Mouse (Mus musculus): Measurements from ENCODE around the gene Ovol3. TPM values are rescaled to one million over a fixed set of nuclear protein-coding genes. Genes with fewer than 3 reads are reported as not detected.

The Ovol3 gene
- total and polyA plus RNA-seq, 2 experiments from 2014 or later = not detected

DNA sequence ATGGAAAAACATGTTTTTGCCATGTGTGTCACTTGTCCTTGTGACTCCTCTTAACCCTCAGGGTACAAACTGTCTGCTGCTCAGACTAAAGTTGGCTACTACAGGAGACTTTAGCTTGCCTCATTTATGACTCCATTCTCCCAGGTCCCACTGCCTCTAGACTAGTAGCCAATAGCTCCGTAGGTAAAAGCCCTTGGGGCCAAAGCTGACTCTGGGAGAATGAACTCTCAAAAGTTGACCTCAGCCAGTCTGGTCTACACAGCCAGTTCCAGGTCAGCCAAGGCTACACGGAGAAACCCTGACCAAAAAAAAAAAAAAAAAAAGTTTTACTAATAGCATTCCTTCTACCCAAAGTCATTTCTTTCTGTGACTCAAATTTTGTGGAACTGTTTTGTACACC lies 43.4 kb upstream of the Ovol3 start:
- DNase-seq (ENCODE audit: low spot score) (no peak), ATAC-seq (ENCODE audit: low FRiP score) (no peak)
- H3K27ac ChIP-seq (ENCODE audit: low read depth, low read length) = no peak overlapping the region
- 54% methylated on average over 2 of the region's 2 CpGs for WGBS
- no peak overlapping the region for H3K4me3 ChIP-seq (ENCODE audit: low read depth, low read length)
- H3K9ac ChIP-seq (replicated peaks; ENCODE audit: low read length, poor library complexity, severe bottlenecking) = no peak overlapping the region
- no peak overlapping the region for H3K4me2 ChIP-seq (ENCODE audit: low read depth, low read length, poor library complexity, severe bottlenecking)
- no peaks in the 10 kb centered on the region for H3K9me3 ChIP-seq (ENCODE audit: low read length)
- no peaks in the 10 kb centered on the region for H3K36me3 ChIP-seq (ENCODE audit: insufficient read depth, low read length)
- H3K27me3 ChIP-seq (ENCODE audit: insufficient read depth, low read length) = no peaks in the 10 kb centered on the region
- H3K4me1 ChIP-seq (ENCODE audit: insufficient read depth, low read length) = 0 out of 2 replicates have a peak, but pooled peaks cover 2% of the 10 kb centered on the region
- no peak for TF ChIP-seq CTCF (IDR thresholded peaks at IDR 0.05)

- no peak for TF ChIP-seq CTCF (IDR thresholded peaks at IDR 0.05)
- no peaks in the 10 kb centered on the region for H3K36me3 ChIP-seq (ENCODE audit: insufficient read depth, low read length)
- DNase-seq (ENCODE audit: low spot score) (no peak), ATAC-seq (ENCODE audit: low FRiP score) (no peak)
- H3K9me3 ChIP-seq (ENCODE audit: low read length) = no peaks in the 10 kb centered on the region
- H3K4me3 ChIP-seq (ENCODE audit: low read depth, low read length) = no peak overlapping the region
- H3K9ac ChIP-seq (replicated peaks; ENCODE audit: low read length, poor library complexity, severe bottlenecking) = no peak overlapping the region
- H3K4me2 ChIP-seq (ENCODE audit: low read depth, low read length, poor library complexity, severe bottlenecking) = no peak overlapping the region
- no peaks in the 10 kb centered on the region for H3K27me3 ChIP-seq (ENCODE audit: insufficient read depth, low read length)
- 83% methylated on average over 6 of the region's 6 CpGs for WGBS
- no peaks in the 10 kb centered on the region for H3K4me1 ChIP-seq (ENCODE audit: insufficient read depth, low read length)
- no peak overlapping the region for H3K27ac ChIP-seq (ENCODE audit: low read depth, low read length)
Observed at GRCm38 (mm10) chr7:30274383-30274782, 38.9 kb upstream of the Ovol3 start.

DNA sequence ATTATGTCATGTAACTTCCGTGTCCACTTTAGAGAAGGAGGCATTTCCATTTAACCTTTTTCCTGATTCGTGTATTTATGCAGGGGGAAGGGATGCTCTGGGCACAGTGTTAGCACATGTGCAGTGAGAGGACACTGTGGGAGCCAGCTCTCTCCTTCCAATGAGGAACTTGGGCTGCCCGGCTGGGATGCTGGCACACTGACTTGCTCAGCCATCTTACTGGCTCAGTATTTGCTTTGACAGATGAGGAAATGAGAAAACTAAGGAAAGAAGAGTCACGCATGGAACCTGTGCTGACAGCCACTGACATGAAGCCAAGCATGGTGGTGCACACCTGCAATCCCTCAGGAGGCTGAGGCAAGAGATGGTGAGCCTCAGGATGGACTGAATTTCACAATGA lies 34.1 kb upstream of the Ovol3 start:
- Histone ChIP-seq H3K27ac (ENCODE audit: low read depth, low read length) (no peak overlapping the region), H3K27me3 (ENCODE audit: insufficient read depth, low read length) (no peaks in the 10 kb centered on the region), H3K4me2 (ENCODE audit: low read depth, low read length, poor library complexity, severe bottlenecking) (no peak overlapping the region), H3K4me3 (ENCODE audit: low read depth, low read length) (no peak overlapping the region), H3K9me3 (ENCODE audit: low read length) (no peaks in the 10 kb centered on the region), H3K9ac (replicated peaks; ENCODE audit: low read length, poor library complexity, severe bottlenecking) (no peak overlapping the region), H3K36me3 (ENCODE audit: insufficient read depth, low read length) (no peaks in the 10 kb centered on the region), H3K4me1 (ENCODE audit: insufficient read depth, low read length) (no peaks in the 10 kb centered on the region)
- no peak for TF ChIP-seq CTCF (IDR thresholded peaks at IDR 0.05)
- 86% methylated on average over 4 of the region's 4 CpGs for WGBS
- ATAC-seq (ENCODE audit: low FRiP score) (no peak), DNase-seq (ENCODE audit: low spot score) (no peak)

DNA sequence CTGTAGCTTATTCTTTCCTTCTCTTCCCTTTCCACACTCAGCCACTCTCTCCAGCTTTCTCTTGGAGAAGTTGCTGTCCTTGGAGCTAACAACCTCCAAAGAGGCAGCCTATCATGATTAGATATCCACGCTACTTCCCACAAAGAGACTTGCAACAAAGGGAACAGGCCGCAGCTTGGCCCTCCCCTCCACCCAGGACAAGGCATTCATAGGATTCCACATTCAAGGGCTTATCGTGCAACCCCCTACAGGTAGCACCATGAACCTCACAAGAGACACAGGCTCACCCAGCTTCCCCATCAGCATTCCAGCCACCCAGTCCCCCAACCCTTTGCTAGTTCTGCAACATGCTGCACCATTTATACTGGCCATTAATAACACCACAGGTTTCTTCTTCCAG lies 31.3 kb upstream of the Ovol3 start:
- WGBS = 76% methylated on average over 3 of the region's 3 CpGs

GRCm38 (mm10) chr7:30265935-30266334 lies 30.4 kb upstream of the Ovol3 start:
- no peak for ATAC-seq (ENCODE audit: low FRiP score)
- no peaks in the 10 kb centered on the region for H3K36me3 ChIP-seq (ENCODE audit: insufficient read depth, low read length)
- H3K9me3 ChIP-seq (ENCODE audit: low read length) = no peaks in the 10 kb centered on the region
- no peaks in the 10 kb centered on the region for H3K4me1 ChIP-seq (ENCODE audit: insufficient read depth, low read length)
- H3K9ac ChIP-seq (replicated peaks; ENCODE audit: low read length, poor library complexity, severe bottlenecking) = no peak overlapping the region
- 97% methylated on average over 7 of the region's 7 CpGs for WGBS
- H3K27ac ChIP-seq (ENCODE audit: low read depth, low read length) = no peak overlapping the region
- H3K4me2 ChIP-seq (ENCODE audit: low read depth, low read length, poor library complexity, severe bottlenecking) = no peak overlapping the region
- no peak for DNase-seq (ENCODE audit: low spot score)
- no peak for TF ChIP-seq CTCF (IDR thresholded peaks at IDR 0.05)
- H3K4me3 ChIP-seq (ENCODE audit: low read depth, low read length) = no peak overlapping the region
- H3K27me3 ChIP-seq (ENCODE audit: insufficient read depth, low read length) = no peaks in the 10 kb centered on the region

More for the DNA sequence above, 31.3 kb upstream of the Ovol3 start:
- H3K4me1 ChIP-seq (ENCODE audit: insufficient read depth, low read length) = no peaks in the 10 kb centered on the region
- H3K27ac ChIP-seq (ENCODE audit: low read depth, low read length) = no peak overlapping the region
- no peak for ATAC-seq (ENCODE audit: low FRiP score)
- H3K36me3 ChIP-seq (ENCODE audit: insufficient read depth, low read length) = no peaks in the 10 kb centered on the region
- TF ChIP-seq CTCF (IDR thresholded peaks at IDR 0.05) = no peak
- H3K27me3 ChIP-seq (ENCODE audit: insufficient read depth, low read length) = no peaks in the 10 kb centered on the region
- H3K4me2 ChIP-seq (ENCODE audit: low read depth, low read length, poor library complexity, severe bottlenecking) = no peak overlapping the region
- no peak overlapping the region for H3K9ac ChIP-seq (replicated peaks; ENCODE audit: low read length, poor library complexity, severe bottlenecking)
- H3K4me3 ChIP-seq (ENCODE audit: low read depth, low read length) = no peak overlapping the region
- DNase-seq (ENCODE audit: low spot score) = no peak
- no peaks in the 10 kb centered on the region for H3K9me3 ChIP-seq (ENCODE audit: low read length)

- ATAC-seq (ENCODE audit: low FRiP score) = no peak
- Histone ChIP-seq H3K27ac (ENCODE audit: low read depth, low read length) (no peak overlapping the region), H3K36me3 (ENCODE audit: insufficient read depth, low read length) (no peaks in the 10 kb centered on the region), H3K27me3 (ENCODE audit: insufficient read depth, low read length) (no peaks in the 10 kb centered on the region), H3K4me3 (ENCODE audit: low read depth, low read length) (no peak overlapping the region), H3K9ac (replicated peaks; ENCODE audit: low read length, poor library complexity, severe bottlenecking) (no peak overlapping the region), H3K4me1 (ENCODE audit: insufficient read depth, low read length) (no peaks in the 10 kb centered on the region), H3K4me2 (ENCODE audit: low read depth, low read length, poor library complexity, severe bottlenecking) (no peak overlapping the region), H3K9me3 (ENCODE audit: low read length) (no peaks in the 10 kb centered on the region)
- no peak for DNase-seq (ENCODE audit: low spot score)
- no peak for TF ChIP-seq CTCF (IDR thresholded peaks at IDR 0.05)
- 96% methylated on average over 5 of the region's 5 CpGs for WGBS
Observed at GRCm38 (mm10) chr7:30265531-30265930, 30.0 kb upstream of the Ovol3 start.
